Mouse (Mus musculus) brain, embryonic 14.5 days (tissue): Measurements from ENCODE around the gene Zfp36l2.

Experiments used
- CTCF ChIP-seq: fragments of 200-500 bp; IDR thresholded peaks from 2 replicates; pipeline ENCODE4 v1.5.1; 2012; ENCODE audit warnings: inconsistent platforms, mild to moderate bottlenecking, moderate library complexity, borderline replicate concordance; ENCODE audit not compliant: insufficient read depth, insufficient read length; ENCODE audit errors: extremely low read depth
- POLR2A ChIP-seq: fragments of 200-500 bp; IDR thresholded peaks from 2 replicates; pipeline ENCODE4 v1.6.1; 2012; ENCODE audit warnings: mild to moderate bottlenecking, inconsistent platforms, borderline replicate concordance; ENCODE audit not compliant: poor library complexity, insufficient read depth, insufficient read length, severe bottlenecking; ENCODE audit errors: extremely low read depth

DNA sequence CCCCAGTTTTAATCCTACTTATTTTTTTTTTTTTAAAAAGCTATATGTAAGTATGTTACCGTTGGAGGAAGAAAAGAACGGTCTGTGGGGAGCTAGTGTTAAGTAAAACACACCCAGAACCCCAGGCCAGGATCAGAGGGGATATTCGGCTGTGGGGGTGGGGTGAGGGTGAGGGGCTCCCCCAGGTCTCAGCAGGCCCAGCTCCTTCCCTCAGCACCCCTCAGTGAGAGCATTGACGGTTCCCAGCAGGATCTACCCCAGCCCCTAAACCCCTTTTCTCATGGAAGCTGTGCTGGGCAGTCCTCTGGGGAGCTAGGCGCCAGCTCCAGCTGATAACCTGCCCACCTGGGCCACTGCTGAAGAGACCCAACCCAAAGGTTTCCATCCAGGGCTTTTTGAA, 38.2 kb downstream of the Zfp36l2 start:
- no peak for TF ChIP-seq POLR2A
- TF ChIP-seq CTCF = no peak
